Mouse (Mus musculus): ENCODE measurements around the gene Safb2.

DNA sequence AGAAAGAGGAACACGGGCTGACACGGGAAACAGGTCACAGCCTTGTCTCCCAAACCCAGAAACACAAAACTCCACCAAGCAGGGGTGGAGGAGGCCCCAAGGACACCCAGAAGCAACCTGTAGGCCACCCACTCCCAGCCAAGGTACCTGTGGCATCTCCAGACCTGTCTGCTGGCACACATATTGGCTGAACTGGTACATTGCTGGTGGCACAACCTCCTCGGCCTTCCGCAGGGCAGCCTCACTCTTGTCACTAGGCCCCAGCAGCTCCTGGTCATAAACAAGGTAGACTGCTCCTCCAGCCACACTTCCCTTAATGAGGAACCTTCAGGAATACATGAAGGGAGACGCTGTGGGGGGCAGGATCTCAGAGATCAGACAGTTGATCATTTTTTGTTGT lies 24.3 kb upstream of the Safb2 start:
- TF ChIP-seq EP300 (IDR thresholded peaks at IDR 0.05; ENCODE audit: insufficient read depth, low read depth, low read length) = no peak
- TF ChIP-seq CTCF (IDR thresholded peaks at IDR 0.05; ENCODE audit: low read depth, low read length) = no peak
- no peak for TF ChIP-seq POLR2A (IDR thresholded peaks at IDR 0.05; ENCODE audit: insufficient read depth, low read length)
